15 mouse cellular contexts compared by ENCODE assay signal in genomic region chr11:89066126-89066525, GRCm38 (mm10). TPM values are rescaled to one million over a fixed set of nuclear protein-coding genes. Genes with fewer than 3 reads are reported as not detected.
"Had no signal": no experiment of that assay in that cellular context is flagged by ENCODE, and none has a peak within 500 bp of the region (broad histone marks: within the 10 kb centered on the region; RNA-seq: fewer than 3 reads in every experiment).

No protein-coding gene starts in this region.

- H3K4me2 ChIP-seq: limb, embryonic 15.5 days; liver, embryonic 12.5 days; lung, embryonic 15.5 days; midbrain, embryonic 12.5 days; neural tube, embryonic 13.5 days had no signal

- H3K9me3 ChIP-seq: limb, embryonic 15.5 days; liver, embryonic 12.5 days; lung, embryonic 15.5 days; midbrain, embryonic 12.5 days; neural tube, embryonic 13.5 days had no signal

- H3K36me3 ChIP-seq: limb, embryonic 15.5 days; liver, embryonic 12.5 days; lung, embryonic 15.5 days; midbrain, embryonic 12.5 days; neural tube, embryonic 13.5 days had no signal

- H3K4me3 ChIP-seq: limb, embryonic 15.5 days; liver, embryonic 12.5 days; lung, embryonic 15.5 days; midbrain, embryonic 12.5 days; neural tube, embryonic 13.5 days had no signal

- H3K4me1 ChIP-seq: limb, embryonic 15.5 days; lung, embryonic 15.5 days; midbrain, embryonic 12.5 days; neural tube, embryonic 13.5 days had no signal

- H3K27ac ChIP-seq: kidney, postnatal 0 days; limb, embryonic 15.5 days; liver, embryonic 12.5 days; lung, embryonic 15.5 days; midbrain, embryonic 12.5 days; neural tube, embryonic 13.5 days had no signal

- DNase-seq: kidney, adult 9 months; kidney, postnatal 36 days; layer of hippocampus, adult 9-11 months; layer of hippocampus, postnatal 36 days; retina, postnatal 1 day; right cerebral cortex, postnatal 4 days; spleen, adult 18-20 months had no signal

- ATAC-seq: liver, embryonic 12.5 days; midbrain, embryonic 16.5 days had no signal

- H3K9ac ChIP-seq: limb, embryonic 15.5 days; liver, embryonic 12.5 days; lung, embryonic 15.5 days; midbrain, embryonic 12.5 days; neural tube, embryonic 13.5 days had no signal

- H3K27me3 ChIP-seq: limb, embryonic 15.5 days; lung, embryonic 15.5 days; midbrain, embryonic 12.5 days; neural tube, embryonic 13.5 days had no signal

RNA-seq across cellular contexts. Expression of gene Gm525, which starts 7.5 kb away (rescaled TPM):
- polyA plus RNA-seq: limb, embryonic 11.5 days; liver, embryonic 12.5 days; midbrain, embryonic 12.5 days; midbrain, embryonic 16.5 days; neural tube, embryonic 13.5 days had no signal
